Mouse (Mus musculus) layer of hippocampus, adult 18-20 months (tissue): ENCODE measurements at regions not wholly inside any gene's neighbourhood (a gene's known extent, or its start where the extent isn't known, plus 50 kb on each side); places are given as distances from the start of the nearest gene placed in this dataset.
A peak's percentile ranks its signal among the peaks of the same experiment; 100 is the strongest.

ENCODE experiments used
- DNase-seq, 2 experiments: peaks; one replicate each; pipeline ENCODE4 v3.0.0; 2022; ENCODE audit warnings: low spot score in 2 of 2

GRCm38 (mm10) chr16:88412287-88412686 is 94.5 kb downstream of the Cldn17 start:
- DNase-seq: no peak

- peak; percentile 30 to 81 for DNase-seq
These were observed 98.6 kb downstream of the Cldn17 start for GRCm38 (mm10) chr16:88408144-88408543.

GRCm38 (mm10) chr16:88404331-88404730 is 102.4 kb downstream of the Cldn17 start:
- DNase-seq: no peak

- no peak for DNase-seq
These were observed 106.9 kb downstream of the Cldn17 start for GRCm38 (mm10) chr16:88399881-88400280.

- DNase-seq: no peak
These were observed 102.7 kb upstream of the Grik1 start for GRCm38 (mm10) chr16:88392764-88393163.

- DNase-seq: no peak
These were observed 91.7 kb upstream of the Grik1 start for GRCm38 (mm10) chr16:88381605-88382279.

- no peak for DNase-seq
These were observed 85.6 kb upstream of the Grik1 start for GRCm38 (mm10) chr16:88375622-88376021.

GRCm38 (mm10) chr16:88374612-88375011 is 84.5 kb upstream of the Grik1 start:
- DNase-seq: no peak

- DNase-seq: peak; percentile 11 to 72
These were observed 82.0 kb upstream of the Grik1 start for GRCm38 (mm10) chr16:88372034-88372433.

GRCm38 (mm10) chr16:88368146-88368545 is 78.1 kb upstream of the Grik1 start:
- no peak for DNase-seq

GRCm38 (mm10) chr16:88367162-88367561 is 77.1 kb upstream of the Grik1 start:
- no peak for DNase-seq

GRCm38 (mm10) chr16:88360081-88360480 is 70.0 kb upstream of the Grik1 start:
- DNase-seq: no peak
